Mouse (Mus musculus) lung, postnatal 36 days (tissue): ENCODE results near the gene Ccdc85a.

Experiments
- DNase-seq: peaks from one replicate; pipeline ENCODE4 v3.0.0; 2022; ENCODE audit warnings: mixed read lengths

Ccdc85a gene

DNA sequence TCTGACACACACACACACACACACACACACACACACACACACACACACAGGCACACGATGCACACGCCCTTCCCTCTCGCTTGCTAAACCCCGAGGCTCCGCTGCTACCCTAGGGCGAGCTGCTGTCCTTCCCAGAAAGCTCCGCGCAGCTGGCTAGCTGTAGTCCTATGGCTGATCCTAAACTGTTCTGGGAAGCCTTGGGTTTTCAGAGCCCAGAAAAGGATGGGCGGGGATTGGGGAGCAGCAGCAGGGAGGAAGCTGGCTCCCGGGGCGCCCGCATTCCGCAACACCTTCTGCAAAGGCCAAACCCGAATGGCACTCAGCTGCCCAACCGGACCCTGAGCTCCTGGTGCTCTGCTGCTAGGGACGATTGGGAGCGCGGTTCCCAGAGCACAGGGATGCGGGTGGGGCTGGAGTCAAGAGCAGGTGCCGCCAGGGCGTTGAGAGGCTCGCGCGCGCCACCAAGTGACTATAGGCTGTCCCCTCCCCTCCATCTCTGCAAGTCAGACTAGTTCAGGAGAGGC lies at the start of gene Ccdc85a:
Gene Ccdc85a, minus strand, starts transcription at position 414 of the 524 bp plus-strand sequence.
- peak; percentile 88 for DNase-seq

DNA sequence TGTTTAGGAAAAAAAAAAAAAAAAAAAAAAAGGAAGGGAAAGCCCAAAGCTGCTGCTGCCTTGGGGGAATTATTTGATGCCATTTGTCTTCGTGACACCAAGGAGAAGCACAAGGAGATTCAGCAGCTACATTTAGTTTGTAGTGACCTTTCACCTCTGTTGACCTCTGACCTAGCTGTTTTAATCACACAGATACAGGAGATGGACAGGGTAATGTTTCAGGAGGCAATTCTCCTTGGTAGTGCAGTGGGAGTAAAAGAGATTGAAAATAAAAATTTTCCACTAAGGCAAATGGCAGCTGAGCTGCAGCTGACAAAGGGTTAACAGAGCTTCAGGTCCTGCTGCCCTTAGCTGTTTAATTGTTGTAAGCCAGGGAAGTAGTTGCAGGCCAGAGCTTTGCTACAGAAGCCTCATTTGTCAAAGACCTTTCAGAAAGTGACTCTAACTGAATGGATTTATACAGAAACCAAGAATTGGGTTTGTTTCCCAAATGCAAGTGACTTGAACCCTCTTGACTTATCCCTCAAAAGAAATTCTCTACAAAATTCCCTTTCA lies 49.5 kb upstream of the Ccdc85a start:
- DNase-seq: no peak

DNA sequence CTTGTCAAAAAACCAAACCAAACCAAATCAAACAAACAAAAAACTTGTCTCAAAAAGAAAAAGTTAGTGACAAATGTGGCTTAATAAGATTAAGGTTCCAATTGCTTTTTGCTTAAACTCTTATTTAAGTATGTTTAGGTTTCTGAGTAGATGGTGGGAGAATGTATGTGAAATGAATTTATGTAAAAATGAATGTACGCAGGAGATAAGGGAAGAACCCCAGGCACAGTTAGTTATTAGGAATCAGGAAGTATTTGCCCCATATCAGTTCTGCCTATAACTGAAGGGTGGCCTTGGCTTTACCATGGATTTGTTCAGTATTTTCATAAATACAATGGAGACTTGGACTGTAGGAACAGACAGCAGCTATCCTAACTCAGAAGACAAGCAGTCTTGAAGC lies 49.0 kb upstream of the Ccdc85a start:
- DNase-seq: no peak

DNA sequence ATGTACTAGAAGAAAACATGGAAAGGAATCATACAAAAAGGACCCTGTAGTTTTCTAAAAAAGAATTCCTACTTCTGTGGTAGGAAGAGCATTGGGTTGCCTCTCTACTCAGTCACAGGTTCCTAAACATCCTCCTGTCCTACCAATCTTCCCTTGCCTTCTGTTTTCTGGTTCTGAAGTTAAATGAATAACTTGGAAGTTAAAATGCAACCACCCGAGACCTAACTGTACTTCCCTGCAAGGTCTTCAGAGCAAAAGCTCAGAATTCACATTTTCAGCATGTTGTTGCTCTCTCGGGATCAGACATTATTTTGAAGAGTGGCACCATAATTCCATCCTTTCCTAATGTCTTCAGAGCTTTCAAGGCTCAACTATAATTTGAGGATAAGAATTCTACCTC lies 46.6 kb upstream of the Ccdc85a start:
- DNase-seq: no peak

DNA sequence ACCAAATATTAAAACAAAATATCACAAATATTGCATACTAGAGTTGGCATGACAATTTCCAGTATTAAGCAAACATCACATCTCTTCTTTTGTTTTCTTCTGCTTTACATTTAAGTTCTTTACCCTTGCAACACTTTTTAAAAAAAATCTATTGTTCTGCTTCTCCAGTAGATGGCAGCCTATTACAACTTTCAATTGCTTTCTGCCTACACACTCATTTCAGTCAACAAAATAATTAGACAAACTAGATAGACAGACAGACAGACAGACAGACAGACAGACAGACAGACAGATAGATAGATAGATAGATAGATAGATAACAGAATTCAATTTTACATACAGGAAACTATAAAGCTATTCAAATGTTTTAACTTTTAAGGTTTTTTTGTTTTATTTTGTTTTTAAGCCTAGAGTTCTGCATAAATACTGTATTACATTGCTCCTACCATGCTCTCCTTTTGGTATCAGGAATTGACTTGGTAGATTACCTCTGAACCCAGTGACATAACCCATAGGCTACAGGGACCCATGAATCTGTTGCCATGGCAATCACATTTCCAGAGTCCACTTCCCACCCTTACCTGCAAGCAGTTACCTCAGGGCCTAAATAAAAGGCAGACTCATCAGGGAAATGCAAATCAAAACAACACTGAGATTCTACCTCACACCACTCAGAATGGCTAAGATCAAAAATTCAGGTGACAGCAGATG lies 26.8 kb upstream of the Ccdc85a start:
- no peak for DNase-seq

DNA sequence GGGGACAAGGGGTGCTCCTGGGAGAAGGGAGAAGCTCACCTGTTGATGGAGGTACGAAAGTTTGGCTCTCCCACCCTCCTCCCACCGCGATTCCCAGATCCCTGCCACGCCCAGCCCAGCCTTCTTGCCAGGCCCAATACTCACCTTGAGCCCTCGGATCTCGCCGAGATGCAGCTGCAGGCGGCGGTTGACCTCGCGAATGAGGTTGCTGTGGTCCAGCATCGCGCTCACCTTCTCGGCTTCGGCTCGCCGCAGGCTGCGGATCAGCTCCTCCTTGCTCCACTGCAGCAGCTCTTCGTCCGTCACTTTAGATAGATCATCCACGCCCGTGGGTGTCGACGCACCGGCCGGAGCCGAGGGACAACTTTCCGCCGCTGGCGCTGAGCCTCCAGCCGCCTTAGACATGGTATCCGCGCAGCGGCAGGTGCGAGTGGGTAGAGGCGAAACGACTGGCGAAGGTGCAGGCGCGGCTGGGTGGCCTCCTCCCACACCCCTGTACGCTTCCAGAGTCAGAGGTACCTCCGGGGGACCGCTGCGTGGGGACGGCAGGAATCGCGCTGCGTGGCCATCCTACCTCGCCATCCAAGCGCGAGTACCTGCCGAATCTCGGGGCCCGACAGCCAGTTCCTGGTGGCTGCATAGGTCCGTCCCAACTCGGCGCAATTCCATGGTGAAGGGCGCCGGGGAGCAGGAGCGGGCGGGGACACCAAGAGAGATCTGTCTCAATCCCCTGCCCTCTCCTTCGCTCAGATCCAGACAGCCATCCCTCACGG lies 800 bp downstream of the Ccdc85a start:
- no peak for DNase-seq

DNA sequence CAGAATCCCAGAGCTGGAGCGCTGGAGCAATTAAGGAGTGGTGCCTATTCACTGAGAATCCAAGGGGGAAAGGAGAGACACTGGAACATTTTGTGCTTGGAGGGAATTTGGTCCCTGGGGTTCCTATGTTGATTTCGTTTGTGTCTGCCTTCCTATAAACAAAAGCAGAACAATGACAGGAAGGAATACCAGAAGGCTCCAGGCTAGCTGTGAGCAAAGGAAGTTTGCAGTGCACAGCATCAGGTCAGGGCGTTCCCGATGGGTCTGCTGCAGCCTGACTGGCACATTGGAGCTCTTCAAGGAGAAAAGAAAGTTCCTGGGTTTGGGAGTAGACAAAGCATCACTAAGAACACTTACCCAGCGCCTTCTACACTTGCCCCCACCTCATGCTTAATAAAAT lies 1.9 kb downstream of the Ccdc85a start:
- DNase-seq: peak; percentile 71

DNA sequence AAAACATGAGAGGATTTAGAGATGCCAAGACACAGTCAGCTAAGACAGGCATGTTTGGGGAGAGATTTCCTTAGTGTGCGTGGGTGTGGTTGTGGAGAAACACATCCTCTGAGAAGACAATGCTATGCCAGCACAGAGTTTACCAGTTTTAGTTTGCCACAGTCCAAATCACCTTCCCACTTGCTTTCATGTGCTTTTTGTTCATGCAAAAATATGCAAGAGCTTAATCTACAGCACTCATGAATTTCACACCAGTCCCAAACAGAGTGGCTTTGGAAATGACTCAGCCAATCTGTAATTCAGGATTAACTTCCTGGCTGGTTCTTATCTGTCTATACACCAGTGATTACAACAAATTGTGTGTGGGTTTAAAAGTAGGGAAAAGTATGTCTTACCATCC lies 11.7 kb downstream of the Ccdc85a start:
- DNase-seq: peak; percentile 48

DNA sequence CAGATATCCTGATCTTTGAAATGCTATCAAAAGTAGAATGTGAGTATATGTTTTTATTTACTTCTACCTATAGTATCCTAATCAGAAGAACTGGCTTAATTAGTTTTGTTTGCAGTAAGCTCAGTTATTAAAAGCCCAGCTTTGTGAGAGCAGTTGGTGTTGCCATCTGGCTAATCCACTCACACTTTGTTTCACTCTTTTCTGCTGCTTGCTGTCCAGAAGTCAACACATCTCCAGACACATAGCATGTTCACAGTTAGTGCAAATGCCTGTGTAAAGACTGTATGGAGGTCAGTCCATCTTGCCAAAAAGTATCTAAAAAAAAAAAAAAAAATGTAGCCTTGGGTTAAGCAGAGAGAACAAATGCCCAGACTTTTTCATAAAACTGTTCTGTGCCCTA lies 27.7 kb downstream of the Ccdc85a start:
- DNase-seq: no peak

DNA sequence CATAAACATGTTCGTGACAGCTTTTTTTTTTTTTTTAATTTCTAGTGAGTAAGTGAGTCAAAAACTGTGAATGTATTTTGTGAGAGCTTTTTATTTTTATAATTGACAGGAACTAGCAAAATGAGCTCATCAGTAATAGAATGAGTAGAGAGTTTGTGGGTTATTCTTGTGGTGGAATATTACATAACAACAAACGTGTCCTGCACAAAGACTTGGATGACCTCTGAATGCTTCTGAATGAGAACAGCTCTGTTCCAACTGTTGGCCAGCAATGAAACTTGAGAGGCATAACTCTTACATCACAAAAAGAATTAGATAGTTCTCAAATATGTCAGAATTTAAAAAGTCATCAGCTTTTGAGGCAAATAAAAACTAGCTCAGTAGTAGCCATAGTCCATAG lies 40.7 kb downstream of the Ccdc85a start:
- no peak for DNase-seq

DNA sequence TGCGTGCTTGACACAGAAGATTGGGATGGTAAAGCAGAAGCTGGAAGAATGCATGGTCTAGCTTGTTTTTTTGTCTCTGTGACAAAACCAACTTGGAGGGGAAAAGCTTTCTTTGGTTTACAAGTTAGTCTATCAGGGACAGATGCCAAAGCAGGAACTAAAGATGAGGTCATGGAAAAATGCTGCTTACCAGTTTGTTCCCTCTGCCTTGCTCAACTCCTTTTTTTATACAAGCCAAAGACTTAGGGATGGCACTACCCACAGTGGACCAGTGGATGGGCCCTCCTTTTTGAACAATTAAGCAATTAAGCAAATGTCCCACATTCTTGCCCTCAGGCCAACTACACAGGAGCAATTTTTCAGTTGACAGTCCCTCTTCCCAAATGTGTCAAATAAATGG lies 42.8 kb downstream of the Ccdc85a start:
- peak; percentile 19 for DNase-seq

DNA sequence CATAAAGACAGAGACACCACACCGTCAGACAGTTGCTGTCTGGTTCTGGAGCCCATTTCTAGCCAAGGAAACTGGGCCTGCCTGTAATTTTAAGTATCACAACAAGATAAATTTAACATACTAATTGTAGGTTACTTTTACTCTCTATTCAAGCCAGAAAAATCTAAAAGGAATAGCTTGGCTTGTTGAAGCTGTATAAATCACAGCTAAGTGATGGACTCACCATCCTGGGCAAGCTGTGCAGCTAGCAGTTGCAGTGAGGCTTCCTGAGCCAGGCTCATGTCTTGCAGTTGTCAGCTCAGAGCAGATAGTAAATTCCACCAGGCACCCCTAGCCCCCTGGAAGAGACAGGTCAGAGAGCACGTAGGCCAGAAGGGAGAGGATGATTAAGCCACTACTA lies 50.8 kb downstream of the Ccdc85a start:
- no peak for DNase-seq

DNA sequence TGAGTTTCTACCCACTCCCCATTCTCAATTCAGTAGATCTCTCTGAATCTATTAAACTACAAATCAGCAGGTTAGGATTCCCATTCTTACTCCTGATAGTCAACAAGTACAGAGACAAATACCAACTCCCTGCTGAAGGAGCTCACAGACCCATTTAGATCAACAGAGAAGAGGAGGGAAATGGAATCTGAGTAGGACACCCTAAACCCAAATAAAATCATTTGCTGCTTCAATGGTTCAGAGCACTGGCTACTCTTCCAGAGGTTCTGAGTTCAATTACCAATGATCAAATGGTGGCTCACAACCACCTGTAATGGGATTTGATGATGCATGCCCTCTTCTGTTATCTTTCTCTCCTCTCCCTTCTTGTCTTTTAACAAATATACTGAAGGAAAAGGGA lies 82.9 kb downstream of the Ccdc85a start:
- no peak for DNase-seq

DNA sequence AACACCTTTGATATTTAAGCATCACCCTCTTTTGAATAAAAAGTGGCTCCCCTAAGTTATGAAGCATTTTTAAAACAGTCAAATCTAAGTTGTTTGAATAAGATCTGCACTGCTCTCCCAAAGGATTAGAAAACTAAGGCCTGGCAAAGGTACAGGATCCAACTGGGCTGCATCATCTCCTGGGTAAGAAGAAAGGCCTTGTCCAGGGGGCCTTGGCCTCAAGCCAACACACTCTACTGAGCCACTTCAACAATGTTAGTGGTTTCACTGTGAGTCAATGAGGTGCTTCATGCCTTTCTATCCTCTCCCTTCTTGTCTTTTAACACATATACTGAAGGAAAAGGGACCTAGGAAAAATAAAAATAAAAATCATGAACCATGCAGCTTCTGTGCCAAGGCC lies 87.1 kb downstream of the Ccdc85a start:
- peak; percentile 12 for DNase-seq

DNA sequence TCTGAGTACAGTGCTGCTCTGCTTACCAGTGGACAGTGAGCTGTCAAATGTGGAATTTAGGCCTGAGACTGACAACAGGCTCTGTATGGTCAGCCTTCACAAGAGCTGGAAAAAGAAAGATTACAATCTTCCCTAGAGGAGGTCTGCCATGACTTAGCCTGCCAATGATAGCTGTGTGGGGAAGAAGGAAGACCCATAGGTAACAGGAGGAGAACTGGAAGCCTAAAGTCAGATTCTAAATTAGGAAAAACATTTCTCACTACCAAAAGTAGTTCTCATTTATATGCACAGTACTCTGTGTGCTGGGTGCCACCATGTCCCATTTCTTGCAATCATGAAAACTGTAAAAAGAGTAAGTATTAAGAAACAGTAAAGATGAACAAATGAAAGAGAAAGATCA lies 90.8 kb downstream of the Ccdc85a start:
- no peak for DNase-seq

DNA sequence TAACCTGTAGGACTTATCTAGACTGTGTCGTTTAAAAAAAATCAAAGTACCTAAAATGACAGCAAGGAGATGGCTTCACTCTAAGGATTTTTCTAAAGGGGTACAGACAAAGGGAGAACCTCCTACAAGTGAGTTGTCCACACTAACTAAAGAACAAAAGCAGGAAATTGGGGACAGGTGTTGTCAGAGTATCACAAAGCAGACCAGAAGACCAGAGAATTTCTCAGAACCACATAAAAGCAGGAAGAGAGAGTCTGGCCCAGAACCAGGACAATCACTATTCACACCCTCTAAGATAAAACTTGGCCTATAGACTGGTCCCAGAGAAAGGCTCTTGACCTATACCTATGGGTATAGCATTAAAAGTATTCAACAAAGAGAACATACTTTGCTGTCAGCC lies 92.8 kb downstream of the Ccdc85a start:
- peak; percentile 18 for DNase-seq

DNA sequence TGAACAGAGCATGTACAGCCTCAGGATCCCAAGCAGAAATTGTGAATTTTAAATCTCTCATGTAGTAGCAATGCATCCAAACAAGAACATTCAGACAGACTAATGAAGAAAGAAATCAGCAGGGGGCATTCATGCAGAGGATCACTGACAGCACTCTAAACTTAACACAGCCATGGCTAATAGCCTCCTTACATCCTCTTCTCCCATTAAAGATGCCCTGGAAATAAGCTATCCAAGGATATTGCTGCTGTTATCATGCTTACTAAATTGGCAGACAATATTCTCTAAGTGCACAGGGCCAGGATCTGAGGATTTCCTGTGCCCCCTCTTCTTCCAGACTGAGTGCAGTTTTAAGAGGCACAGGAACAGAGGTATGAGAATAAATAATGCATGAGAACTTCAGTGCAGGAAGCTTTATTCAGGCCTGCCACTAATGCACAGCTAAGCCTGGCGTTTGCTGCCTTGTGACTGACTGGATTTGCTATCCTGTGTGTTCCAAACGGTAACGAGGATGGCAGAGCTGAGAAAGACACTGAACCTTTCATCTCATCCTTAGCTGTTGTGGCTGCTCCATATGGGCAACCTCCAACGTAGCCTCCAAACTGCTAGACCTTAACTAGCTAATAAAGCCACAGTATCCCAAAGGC lies 99.9 kb downstream of the Ccdc85a start:
- no peak for DNase-seq

DNA sequence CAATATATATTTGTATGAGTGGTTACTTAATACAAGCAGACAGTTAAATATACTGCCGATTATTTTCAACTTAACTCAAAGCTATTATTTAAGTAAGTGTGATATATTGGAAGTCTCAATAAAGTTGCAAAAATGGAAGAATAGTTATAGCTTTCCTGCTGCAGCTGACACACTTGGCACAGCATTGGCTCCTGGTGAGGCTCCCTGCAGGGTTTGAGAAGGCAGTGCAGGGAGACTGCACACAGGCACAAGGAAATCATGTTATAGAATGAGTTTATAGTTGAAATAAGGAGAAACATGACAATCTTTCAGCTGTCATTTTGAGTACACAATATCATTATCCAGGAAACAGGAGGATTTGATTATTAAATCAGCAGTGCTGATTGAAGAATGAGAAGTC lies 107.0 kb downstream of the Ccdc85a start:
- DNase-seq: no peak

DNA sequence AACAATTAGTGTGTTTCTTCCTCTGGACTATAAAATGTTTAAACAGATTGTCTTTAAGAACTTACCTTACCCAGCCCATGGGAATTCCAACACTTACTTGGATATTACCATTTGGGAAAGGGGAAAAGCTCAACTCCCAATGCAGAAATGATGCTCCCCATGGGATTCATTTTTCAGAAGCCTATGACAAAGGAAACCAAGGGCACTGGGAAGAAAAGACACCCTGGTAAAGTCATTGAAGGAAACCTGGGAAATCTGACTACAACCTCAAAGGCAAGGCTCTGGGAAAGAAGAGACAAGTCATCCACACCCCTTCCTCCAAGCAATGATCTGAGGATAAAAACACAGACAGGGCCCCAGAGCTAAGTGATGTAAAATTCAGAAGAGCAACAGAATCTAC lies 118.4 kb downstream of the Ccdc85a start:
- DNase-seq: no peak

DNA sequence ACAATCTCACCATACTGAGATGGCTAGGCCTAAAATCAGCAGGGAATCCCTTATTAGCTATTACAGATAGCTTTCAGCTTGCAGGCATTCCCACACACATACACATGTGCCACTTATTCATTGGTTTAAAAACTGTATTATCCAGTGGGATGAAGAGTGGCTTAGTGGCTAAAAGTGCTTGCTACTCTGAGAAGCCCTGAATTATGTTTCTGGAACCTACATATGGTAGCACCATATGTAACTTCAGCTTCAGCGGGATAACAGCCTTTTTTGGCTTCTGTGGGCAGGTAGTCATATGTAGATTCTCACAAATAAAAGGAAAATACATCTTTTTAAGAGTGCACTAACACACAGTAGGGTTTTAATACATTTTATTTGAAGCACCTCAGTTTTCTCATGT lies 119.2 kb downstream of the Ccdc85a start:
- no peak for DNase-seq

DNA sequence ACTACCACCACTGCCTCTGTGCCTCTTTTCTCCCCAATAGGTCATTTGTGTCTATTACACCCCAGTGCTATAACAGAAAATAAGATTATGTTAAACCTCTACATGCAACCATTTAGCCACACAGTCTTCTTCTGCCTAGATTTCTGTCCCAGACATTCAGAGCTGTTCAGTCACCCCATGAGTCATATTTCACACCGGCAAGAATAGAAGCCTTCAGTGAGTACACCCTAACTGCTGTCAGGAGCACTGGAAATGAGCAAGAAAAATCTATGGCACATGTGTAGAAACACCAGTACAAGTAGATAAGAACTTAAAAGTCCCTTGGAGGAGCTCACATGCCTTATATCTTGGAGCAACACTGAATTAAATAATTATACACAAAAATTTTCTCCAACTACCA lies 125.0 kb downstream of the Ccdc85a start:
- DNase-seq: no peak

DNA sequence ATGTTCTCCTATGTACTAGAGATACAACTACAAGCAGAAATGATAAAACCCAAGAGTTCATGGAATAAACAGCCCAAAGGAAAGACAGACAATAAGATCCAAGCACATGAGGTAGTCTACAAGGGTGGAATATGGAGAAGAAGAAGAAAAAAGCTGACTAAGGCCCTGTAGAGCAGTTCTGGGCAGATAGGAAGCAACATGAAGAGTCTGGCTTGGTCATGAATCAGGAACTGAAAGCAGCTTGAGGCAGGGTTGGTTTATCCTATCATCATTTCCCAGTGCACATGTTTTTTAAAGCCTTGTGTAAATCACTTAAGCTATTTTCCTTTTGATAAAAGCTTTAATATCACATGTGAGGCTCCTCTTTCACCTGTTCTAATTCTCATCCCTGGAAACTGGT lies 144.2 kb downstream of the Ccdc85a start:
- no peak for DNase-seq

DNA sequence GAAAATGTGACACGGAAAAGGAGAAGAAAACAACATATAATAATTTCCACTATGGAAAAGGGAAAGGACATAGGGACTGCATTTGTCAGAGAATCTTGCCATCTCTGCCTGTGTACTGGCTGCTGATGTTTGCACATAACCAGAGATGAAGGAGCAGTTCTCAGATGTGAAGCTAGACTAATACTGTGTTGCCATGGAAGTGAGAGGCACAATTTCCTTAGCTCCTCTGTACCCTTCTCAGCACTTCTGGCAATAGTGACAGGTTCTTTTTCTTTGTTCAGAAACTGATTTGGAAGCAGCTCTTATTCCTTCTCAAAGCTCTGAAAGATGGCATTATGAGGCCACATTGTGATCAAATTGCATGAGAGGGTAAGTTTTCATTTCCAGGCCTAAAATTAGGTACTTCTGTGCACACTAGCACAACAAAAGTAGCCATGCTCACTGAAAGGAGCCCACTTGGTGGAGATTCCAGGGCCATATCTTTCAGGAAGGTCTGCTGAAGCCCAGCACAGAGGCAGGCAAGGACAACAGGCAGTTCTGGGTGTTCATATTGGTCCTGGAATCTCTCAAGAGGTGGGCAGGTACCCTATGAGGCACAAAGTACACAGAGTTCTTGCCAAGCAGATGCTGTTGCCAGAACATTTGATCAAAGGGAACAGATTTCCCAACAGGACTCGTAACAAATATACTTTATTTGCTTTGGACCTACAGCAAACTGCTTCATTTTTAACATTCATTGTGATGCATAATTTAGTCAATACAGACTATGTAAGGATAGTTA lies 161.5 kb downstream of the Ccdc85a start:
- peak; percentile 68 for DNase-seq
